Mouse (Mus musculus) bone marrow macrophage, adult 2 months (primary cell): Measurements from ENCODE around the gene Mmrn1. TPM values are rescaled to one million over a fixed set of nuclear protein-coding genes. Genes with fewer than 3 reads are reported as not detected.

Source experiments
- H3K27ac ChIP-seq: 2 replicates; pipeline ENCODE4 v1.5.1; 2012; ENCODE audit warnings: low read depth, low read length; ENCODE audit not compliant: insufficient read depth
- H3K4me1 ChIP-seq: 2 replicates; pipeline ENCODE4 v1.6.1; 2012; ENCODE audit warnings: low read length; ENCODE audit not compliant: control insufficient read depth, insufficient read depth
- H3K4me3 ChIP-seq: 2 replicates; pipeline ENCODE4 v1.5.1; 2012; ENCODE audit warnings: mild to moderate bottlenecking, low read length, moderate library complexity; ENCODE audit not compliant: insufficient read depth
- CTCF ChIP-seq: IDR thresholded peaks from 2 replicates; pipeline ENCODE4 v1.5.1; 2012; ENCODE audit warnings: low read depth, mild to moderate bottlenecking, low read length, moderate library complexity
- POLR2A ChIP-seq: IDR thresholded peaks from 2 replicates; pipeline ENCODE4 v1.6.1; 2012; ENCODE audit warnings: mild to moderate bottlenecking, low read depth, low read length, borderline replicate concordance
- polyA plus RNA-seq: library from polyadenylated mRNA; stranded (reverse); fragments of >200 nt; gene quantifications from 2 replicates; pipeline ENCODE4 v1.2.4, GENCODE M21; 2012; ENCODE audit not compliant: missing spikeins, insufficient read depth, insufficient read length

Gene Mmrn1
- polyA plus RNA-seq, 1 experiment = not detected

DNA sequence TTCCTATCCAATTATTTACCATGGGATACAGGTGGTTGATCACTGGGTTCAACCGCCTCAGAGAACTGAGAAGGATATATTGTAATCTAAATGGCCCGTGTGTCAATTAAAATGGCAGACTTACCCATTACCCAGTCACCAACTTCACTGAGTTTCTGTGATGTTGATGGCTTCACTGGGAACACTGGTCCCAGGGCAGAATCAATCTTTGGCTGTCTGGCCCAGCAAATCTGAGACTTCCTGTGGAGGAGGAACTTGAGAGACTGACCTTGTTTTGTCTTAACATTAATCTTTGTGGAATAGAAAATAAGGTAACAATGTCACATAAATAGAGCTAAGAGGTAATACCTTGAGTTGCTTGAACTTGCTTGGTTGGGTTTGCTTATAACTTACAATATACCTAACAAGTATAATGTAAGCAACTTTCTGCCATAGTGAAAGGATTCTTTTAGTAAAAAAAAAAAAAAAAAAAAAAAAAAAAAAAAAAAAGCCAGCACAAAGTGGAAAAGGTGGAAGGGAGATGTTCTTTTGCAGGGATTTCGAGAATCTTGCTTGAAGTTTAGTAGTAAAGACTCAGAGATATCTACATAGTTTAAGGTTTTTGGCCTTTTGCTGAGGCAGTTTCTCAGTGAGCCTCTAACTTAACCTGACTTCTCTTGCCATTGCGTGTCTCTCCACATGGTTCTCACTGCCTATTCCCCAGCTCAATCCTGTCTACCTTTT, 68.8 kb downstream of the Mmrn1 start:
- no peak overlapping the region for H3K27ac ChIP-seq
- H3K4me3 ChIP-seq = no peak overlapping the region
- TF ChIP-seq POLR2A (no peak), CTCF (no peak)
- no peaks in the 10 kb centered on the region for H3K4me1 ChIP-seq

DNA sequence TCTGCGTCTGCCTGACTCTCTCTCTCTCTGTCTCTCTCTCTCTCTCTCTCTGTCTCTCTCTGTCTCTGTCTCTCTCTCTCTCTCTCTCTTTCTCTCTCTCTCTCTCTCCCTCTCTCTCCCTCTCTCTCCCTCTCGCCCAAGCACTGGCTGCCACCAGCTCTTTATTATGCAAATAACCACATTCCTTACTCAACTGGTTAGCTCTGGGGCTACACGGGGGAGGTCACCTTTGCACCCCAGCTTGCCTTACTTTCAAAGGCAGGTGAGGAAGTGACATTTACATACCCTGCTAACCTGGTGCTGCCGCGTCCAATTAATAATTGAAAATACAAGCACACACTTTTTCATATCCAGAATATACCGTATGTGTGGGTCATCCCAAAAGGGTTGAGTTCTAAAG, 69.3 kb downstream of the Mmrn1 start:
- TF ChIP-seq POLR2A (no peak), CTCF (no peak)
- H3K4me3 ChIP-seq = no peak overlapping the region
- no peak overlapping the region for H3K27ac ChIP-seq
- no peaks in the 10 kb centered on the region for H3K4me1 ChIP-seq

DNA sequence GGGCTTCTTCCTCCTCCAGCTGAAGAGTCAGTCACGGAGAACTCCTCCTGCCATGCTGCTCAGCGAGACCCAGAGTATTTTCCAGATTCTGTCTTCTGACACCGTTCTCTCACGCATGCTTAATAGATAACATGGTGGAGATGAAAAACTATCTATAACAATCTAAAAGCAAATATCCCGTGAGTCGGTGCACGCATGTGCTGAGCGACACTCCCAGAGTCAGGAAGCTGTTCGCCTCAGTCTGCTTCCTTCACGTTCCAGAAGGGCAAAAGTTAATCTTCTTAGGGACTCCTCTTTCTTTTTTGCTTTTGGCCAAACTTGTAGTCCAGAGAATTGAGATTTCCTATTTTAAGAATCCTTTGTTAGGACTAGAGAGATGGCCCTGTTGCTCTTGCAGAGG, 69.7 kb downstream of the Mmrn1 start:
- H3K4me3 ChIP-seq = no peak overlapping the region
- H3K4me1 ChIP-seq = no peaks in the 10 kb centered on the region
- no peak overlapping the region for H3K27ac ChIP-seq
- no peak for TF ChIP-seq POLR2A
- no peak for TF ChIP-seq CTCF

DNA sequence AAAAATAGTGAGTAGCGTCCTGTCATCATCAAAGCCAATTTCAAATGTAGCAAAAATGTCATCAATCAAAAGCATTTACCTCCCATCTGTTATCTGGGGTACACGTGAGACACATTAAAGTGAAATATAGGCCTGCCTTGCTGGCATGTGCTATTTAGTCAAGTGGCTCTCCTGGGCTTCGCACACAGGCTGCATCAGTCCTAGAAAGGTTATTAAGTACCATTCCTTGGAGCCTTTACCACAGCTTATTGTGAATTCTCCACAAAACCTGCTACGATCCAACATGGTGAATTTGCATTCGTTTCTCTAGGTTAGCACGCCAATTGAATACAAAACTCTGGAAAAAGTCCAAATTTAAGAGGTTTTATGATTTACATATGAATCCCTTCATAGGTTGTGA, 70.8 kb downstream of the Mmrn1 start:
- TF ChIP-seq CTCF = no peak
- no peak for TF ChIP-seq POLR2A
- Histone ChIP-seq H3K4me3 (no peak overlapping the region), H3K4me1 (no peaks in the 10 kb centered on the region), H3K27ac (no peak overlapping the region)

DNA sequence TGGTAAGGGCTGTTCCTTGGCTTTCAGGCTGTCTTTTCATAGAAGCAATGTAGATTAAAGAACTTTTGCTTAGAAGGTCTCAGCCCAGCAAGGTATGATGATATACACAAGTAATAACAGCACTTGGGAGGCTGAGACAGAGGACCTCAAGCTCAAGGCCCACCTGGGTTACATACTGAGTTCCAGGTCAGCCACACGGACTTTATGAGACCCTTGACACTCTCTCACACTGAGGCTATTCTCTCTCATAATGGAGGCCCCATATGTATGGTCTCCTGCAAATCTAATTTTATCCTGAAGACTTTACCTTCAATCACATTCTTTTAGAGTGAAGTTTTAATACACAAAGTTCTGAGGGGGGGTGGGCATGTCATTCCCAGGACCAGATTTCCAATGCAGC, 71.6 kb downstream of the Mmrn1 start:
- no peak for TF ChIP-seq POLR2A
- no peak for TF ChIP-seq CTCF
- H3K4me3 ChIP-seq = no peak overlapping the region
- no peak overlapping the region for H3K27ac ChIP-seq
- H3K4me1 ChIP-seq = no peaks in the 10 kb centered on the region

DNA sequence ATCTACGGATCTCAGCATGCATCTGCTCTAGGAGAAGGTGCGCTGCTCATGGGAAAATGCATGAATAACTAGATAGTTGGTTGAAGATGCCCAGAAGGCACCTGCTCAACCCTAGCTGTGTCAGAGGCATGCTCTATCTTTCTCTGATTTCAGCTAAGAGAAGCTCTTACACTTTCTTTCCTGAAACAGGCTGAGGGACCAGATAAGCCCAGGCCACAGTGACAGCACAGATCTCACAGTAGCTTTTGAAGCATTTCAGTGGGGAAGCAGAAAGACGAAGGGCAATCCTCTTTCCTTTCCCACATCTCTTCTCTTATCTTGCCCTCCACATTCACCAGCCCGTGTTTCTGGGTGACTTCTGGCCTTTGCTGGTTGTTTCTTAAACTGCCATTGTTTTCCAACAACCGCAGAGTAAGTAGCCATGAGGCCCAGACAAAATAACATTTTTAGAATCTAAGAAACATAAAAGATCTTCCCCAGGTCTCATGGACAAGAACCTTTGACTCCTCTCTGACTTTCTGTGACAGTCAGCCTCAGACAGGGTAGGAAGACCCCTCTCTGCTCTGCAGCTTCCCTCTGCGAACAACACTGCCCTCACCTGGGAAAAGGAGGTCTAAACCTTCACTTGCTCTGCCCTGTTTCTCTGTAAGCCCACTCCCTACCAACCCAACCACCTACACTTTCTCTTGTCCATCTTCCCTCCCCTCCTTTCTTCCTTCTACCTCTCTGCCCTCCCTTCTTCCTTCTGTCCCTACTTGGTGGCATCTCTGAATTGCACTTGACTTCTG, 76.4 kb downstream of the Mmrn1 start:
- Histone ChIP-seq H3K4me3 (no peak overlapping the region), H3K4me1 (no peaks in the 10 kb centered on the region), H3K27ac (no peak overlapping the region)
- TF ChIP-seq POLR2A (no peak), CTCF (no peak)

DNA sequence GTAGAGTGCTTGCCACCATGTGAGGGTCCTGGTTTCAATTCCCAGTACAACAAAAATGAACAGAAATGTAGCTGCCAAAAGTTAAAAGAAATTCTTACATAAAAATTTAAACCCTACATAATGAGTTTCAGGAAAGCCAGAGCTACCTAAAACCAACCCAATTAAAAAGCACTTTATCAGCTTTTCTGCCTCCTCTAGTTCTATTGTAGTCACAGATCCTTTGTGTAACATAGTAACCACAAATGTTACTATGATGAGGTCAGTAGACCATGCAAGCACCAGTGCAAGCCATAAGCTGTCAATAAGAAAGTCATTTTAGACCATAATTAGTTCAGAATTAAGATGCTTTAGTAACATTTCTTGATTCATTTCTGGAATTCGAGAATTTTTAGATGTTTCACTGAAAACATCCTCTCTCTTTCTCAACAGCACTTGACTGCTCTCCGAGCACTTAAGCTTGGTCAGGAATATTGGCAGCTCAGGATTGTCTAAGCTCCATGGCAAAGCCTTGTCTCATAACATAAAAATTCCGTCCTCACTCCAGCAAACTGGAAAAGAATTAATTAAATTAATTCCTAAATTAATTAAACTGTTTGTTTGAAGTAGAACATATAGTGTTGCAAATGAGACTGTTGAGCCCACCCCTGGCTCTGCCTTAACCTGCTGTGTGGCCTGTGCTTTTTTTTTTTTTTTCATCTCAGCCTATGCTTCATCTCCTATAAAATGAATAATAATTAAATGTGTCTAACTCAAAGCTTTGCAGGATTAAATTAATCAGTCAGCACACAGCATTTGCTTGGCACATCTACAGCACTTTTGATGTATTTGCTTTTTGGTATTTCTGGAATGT, 79.4 kb downstream of the Mmrn1 start:
- no peaks in the 10 kb centered on the region for H3K4me1 ChIP-seq
- TF ChIP-seq POLR2A (no peak), CTCF (no peak)
- no peak overlapping the region for H3K4me3 ChIP-seq
- no peak overlapping the region for H3K27ac ChIP-seq

DNA sequence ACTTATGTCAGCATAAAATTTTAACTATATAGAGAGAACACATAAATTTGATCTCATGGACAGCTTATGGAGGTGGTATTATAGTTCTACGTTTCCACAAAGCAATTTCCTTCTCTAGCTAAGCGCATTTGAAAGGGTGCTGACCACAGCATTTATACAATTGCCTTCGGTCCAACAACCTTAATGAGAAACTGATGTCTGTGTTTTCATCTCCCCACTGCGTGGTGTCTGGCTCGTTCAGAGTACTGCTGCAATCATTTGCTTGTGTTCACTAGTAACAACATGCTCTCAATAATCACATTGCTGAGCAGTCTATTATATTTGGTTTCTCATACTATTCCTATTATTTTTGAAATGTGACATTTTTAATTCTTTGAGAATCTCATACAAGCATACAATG, 89.0 kb downstream of the Mmrn1 start:
- Histone ChIP-seq H3K4me1 (no peaks in the 10 kb centered on the region), H3K4me3 (no peak overlapping the region), H3K27ac (no peak overlapping the region)
- TF ChIP-seq CTCF (no peak), POLR2A (no peak)

DNA sequence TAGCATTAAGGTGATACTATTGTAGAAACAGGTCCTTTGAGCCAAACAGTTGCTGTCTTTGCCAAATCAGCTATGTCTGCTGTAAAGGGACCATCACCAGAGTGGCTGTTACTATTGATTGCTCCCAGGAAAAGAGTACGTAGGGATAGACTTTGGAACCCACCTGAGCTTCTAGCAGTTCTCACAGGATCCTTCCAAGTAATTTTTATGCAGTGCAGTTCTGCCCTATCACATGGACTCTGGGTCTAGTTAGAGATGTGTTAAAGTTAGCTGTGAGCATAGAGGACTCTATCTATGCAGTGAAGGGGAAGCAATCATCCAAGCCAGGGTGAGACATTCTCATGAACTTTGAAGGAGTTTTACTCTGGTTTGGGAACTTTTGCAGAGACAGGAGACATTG, 94.9 kb downstream of the Mmrn1 start:
- no peak for TF ChIP-seq POLR2A
- TF ChIP-seq CTCF = no peak
- H3K4me3 ChIP-seq = no peak overlapping the region
- no peaks in the 10 kb centered on the region for H3K4me1 ChIP-seq
- no peak overlapping the region for H3K27ac ChIP-seq

DNA sequence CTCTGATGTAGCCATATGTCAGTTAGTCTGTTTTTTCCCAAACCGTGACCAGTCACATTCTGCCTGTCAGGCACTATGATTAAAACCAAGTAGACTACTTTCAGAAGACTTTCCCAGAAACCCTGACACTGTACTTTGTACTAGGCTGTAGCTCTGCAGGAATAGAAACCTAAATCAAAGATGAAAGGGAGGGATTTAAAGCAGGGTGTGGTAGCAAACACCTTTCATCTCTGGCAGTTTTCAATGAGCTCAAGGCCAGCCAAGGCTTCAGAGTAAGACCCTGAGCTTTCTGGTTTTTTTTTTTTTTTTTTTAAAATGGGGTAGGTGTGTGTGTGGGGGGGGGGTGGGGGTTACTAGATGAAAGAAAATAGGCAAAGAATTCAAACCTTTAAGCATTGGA, 96.2 kb downstream of the Mmrn1 start:
- no peaks in the 10 kb centered on the region for H3K4me1 ChIP-seq
- no peak overlapping the region for H3K4me3 ChIP-seq
- H3K27ac ChIP-seq = no peak overlapping the region
- TF ChIP-seq POLR2A = no peak

DNA sequence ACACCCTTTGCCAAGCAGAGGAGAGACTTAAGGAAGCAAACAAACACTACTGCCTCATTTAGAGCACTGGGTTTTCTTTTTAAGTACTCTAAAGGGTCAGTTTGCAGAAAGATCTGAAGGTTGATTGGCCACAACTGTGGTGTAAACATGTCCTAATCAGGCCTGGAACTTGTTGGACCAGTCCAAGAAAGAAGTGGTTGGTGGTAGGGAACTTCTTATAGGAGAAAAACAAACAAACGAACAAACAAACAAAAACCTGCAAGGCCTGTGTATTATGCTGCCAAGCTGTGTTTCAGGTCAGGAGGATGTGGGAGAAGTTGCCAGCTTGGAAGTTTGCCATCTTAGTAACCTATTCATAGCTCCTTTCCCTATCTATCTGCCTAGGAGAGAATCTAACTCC, 108.5 kb downstream of the Mmrn1 start:
- H3K27ac ChIP-seq = no peak overlapping the region
- no peak overlapping the region for H3K4me3 ChIP-seq
- TF ChIP-seq POLR2A (no peak), CTCF (no peak)
- H3K4me1 ChIP-seq = no peaks in the 10 kb centered on the region

Other genes starting within 250 kb of the Mmrn1 start
- not detected in 2 replicates for gene Snca, start 95.1 kb upstream of the Mmrn1 start, polyA plus RNA-seq